Mouse (Mus musculus) heart, postnatal 36 days (tissue): ENCODE data around the gene Gm21725. TPM values are rescaled to one million over a fixed set of nuclear protein-coding genes. Genes with fewer than 3 reads are reported as not detected.
"Not testable (repeated sequence)": the region's sequence is repeated elsewhere in the genome, so short reads cannot be mapped to it uniquely, and the experiment has no call there.

Experiments
- DNase-seq, 2 experiments: peaks; one replicate each; pipeline ENCODE4 v3.0.0; 2021 to 2022
- intact Hi-C: fragments of 180-260 bp; cut with DNase I; formaldehyde crosslinking; loops from one replicate; pipeline ENCODE4 v1.15.1; 2025
- total RNA-seq, 2 experiments: library from RNA; stranded (reverse); gene quantifications; 2 replicates each; pipeline ENCODE4 v1.2.3; 2021

Gene Gm21725
- total RNA-seq = not detected

DNA sequence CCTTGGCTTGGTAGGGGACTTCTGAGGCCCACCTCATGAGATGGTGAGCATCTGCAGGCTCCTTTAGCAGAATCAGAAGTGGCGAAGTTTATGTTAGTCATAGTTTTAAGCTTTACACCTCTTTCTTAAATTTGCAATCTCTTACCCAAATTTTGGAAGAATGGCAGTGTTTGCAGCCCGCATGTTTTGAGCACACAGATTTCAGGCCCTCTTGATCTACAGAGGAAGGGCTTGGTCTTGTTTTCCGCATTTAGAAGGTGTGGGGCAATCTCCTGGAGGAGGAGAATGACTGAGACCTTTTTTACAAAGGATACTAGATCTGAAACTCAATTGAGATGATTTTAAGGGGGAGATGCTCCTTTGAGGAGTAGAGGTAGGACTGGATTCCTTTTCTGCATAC, at the start of gene Gm21725:
TSS of gene Gm21725 (minus strand) at position 101 of the 400 bp plus-strand sequence.
- intact Hi-C loops, DNase-seq: not testable (repeated sequence)

Other genes with a start within 250 kb of the Gm21725 start
- gene Gm21891, start 215.6 kb downstream of the Gm21725 start, total RNA-seq = not detected
- gene Gm21425, start 187.1 kb downstream of the Gm21725 start, total RNA-seq = not detected
- gene Gm21828, start 125.1 kb downstream of the Gm21725 start, total RNA-seq = not detected
- gene Gm21440, start 96.7 kb downstream of the Gm21725 start, total RNA-seq = not detected
- gene Gm21454, start 96.6 kb downstream of the Gm21725 start, total RNA-seq = not detected
- gene Gm21866, start 116.5 kb upstream of the Gm21725 start, total RNA-seq = not detected
- gene Gm20773, start 145.0 kb upstream of the Gm21725 start, total RNA-seq = not detected